ENCODE assay signal across 13 mouse cellular contexts in genomic region chr5:126324847-126325246, GRCm38 (mm10).
DNase-seq lines count a peak whose midpoint lies in the region; ATAC-seq and TF ChIP-seq lines count a peak whose summit lies in the region.
"Had no signal": no experiment of that assay in that cellular context is flagged by ENCODE, and none has a peak within 500 bp of the region (broad histone marks: within the 10 kb centered on the region; RNA-seq: fewer than 3 reads in every experiment).

No protein-coding gene starts in this region.

- no peaks in the 10 kb centered on the region for H3K9me3 ChIP-seq in hindbrain, embryonic 14.5 days (ENCODE audit: control insufficient read depth, low read length)
- no peaks in the 10 kb centered on the region for H3K9me3 ChIP-seq in hindbrain, embryonic 11.5 days (ENCODE audit: control insufficient read depth, low read length)
- no peaks in the 10 kb centered on the region for H3K9me3 ChIP-seq in lung, embryonic 14.5 days (ENCODE audit: low read depth, low read length)
- H3K9me3 ChIP-seq in stomach, postnatal 0 days (ENCODE audit: control insufficient read depth, low read length), result no peaks in the 10 kb centered on the region
- H3K9me3 ChIP-seq: embryonic facial prominence, embryonic 12.5 days had no signal

- peak; percentile 24 for DNase-seq in hindbrain, embryonic 14.5 days (ENCODE audit: low spot score)
- DNase-seq in hindbrain, embryonic 11.5 days (ENCODE audit: low spot score), result no peak
- DNase-seq in lung, embryonic 14.5 days, result no peak
- no peak for DNase-seq in lung, postnatal 10 days
- no peak for DNase-seq in Patski (ENCODE audit: low read depth, low spot score)
- DNase-seq in stomach, postnatal 0 days (ENCODE audit: low spot score), result no peak
- DNase-seq: cerebellum, adult 18-20 months; gastrocnemius, adult 2 months; right cerebral cortex, adult 18-20 months had no signal

- no peak for TF ChIP-seq EP300 in stomach, postnatal 0 days (optimal IDR thresholded peaks at IDR 0.05)

- H3K27me3 ChIP-seq in hindbrain, embryonic 14.5 days (ENCODE audit: control insufficient read depth, insufficient read depth, low read length), result no peaks in the 10 kb centered on the region
- H3K27me3 ChIP-seq in hindbrain, embryonic 11.5 days (ENCODE audit: control insufficient read depth, insufficient read depth, low read length), result no peaks in the 10 kb centered on the region
- H3K27me3 ChIP-seq in lung, embryonic 14.5 days (ENCODE audit: insufficient read depth, low read length), result no peaks in the 10 kb centered on the region
- H3K27me3 ChIP-seq in Patski, result no peaks in the 10 kb centered on the region
- H3K27me3 ChIP-seq in stomach, postnatal 0 days (ENCODE audit: control insufficient read depth, insufficient read depth, low read length), result no peaks in the 10 kb centered on the region
- H3K27me3 ChIP-seq: embryonic facial prominence, embryonic 12.5 days; limb, embryonic 13.5 days had no signal

- CTCF ChIA-PET in Patski (lab: Charles Lee), result no interaction called here

- no peak for ATAC-seq in hindbrain, embryonic 14.5 days (ENCODE audit: low FRiP score)
- no peak for ATAC-seq in hindbrain, embryonic 11.5 days (ENCODE audit: low FRiP score)
- no peak for ATAC-seq in lung, embryonic 14.5 days (ENCODE audit: insufficient read depth)
- no peak for ATAC-seq in Patski
- no peak for ATAC-seq in stomach, postnatal 0 days (ENCODE audit: low FRiP score, low TSS enrichment)
- no peak for ATAC-seq in CD4-positive, CD25-positive, alpha-beta regulatory T cell, adult 4 months
- ATAC-seq: hindbrain, embryonic 16.5 days had no signal

- H3K4me2 ChIP-seq in hindbrain, embryonic 14.5 days (replicated peaks), result no peak overlapping the region
- H3K4me2 ChIP-seq in hindbrain, embryonic 11.5 days (replicated peaks; ENCODE audit: low read depth, low read length), result no peak overlapping the region
- H3K4me2 ChIP-seq in lung, embryonic 14.5 days, result no peak overlapping the region
- H3K4me2 ChIP-seq in stomach, postnatal 0 days (replicated peaks; ENCODE audit: low read depth), result no peak overlapping the region
- H3K4me2 ChIP-seq: embryonic facial prominence, embryonic 12.5 days; limb, embryonic 13.5 days had no signal

- in situ Hi-C loops in Patski (cut with MboI; ENCODE audit: low pct_unique_long_range_greater_than_20kb), result loop anchor here (5.0 kb wide), 1 partner anchor 83 kb away; no protein-coding TSS in a partner anchor

- POLR2A ChIA-PET in Patski (lab: Charles Lee), result interaction anchor here (0.5 kb wide), 1 partner anchor 11 kb away, joined by 6 read pairs; no protein-coding TSS in a partner anchor

- no peak overlapping the region for H3K4me3 ChIP-seq in hindbrain, embryonic 14.5 days (replicated peaks; ENCODE audit: low read length)
- no peak overlapping the region for H3K4me3 ChIP-seq in hindbrain, embryonic 11.5 days (ENCODE audit: low read depth, low read length)
- no peak overlapping the region for H3K4me3 ChIP-seq in lung, embryonic 14.5 days (ENCODE audit: low read depth, low read length)
- H3K4me3 ChIP-seq in stomach, postnatal 0 days (ENCODE audit: low read depth, low read length), result no peak overlapping the region
- H3K4me3 ChIP-seq: embryonic facial prominence, embryonic 12.5 days; gastrocnemius, adult 2 months; limb, embryonic 13.5 days had no signal

- WGBS in hindbrain, embryonic 14.5 days, result 75% methylated on average over 6 of the region's 6 CpGs
- 81% methylated on average over 6 of the region's 6 CpGs for WGBS in hindbrain, embryonic 11.5 days
- WGBS in lung, embryonic 14.5 days, result 67% methylated on average over 6 of the region's 6 CpGs
- WGBS in stomach, postnatal 0 days, result 73% methylated on average over 6 of the region's 6 CpGs

- no peak overlapping the region for H3K27ac ChIP-seq in hindbrain, embryonic 14.5 days
- H3K27ac ChIP-seq in hindbrain, embryonic 11.5 days (ENCODE audit: low read depth, low read length), result no peak overlapping the region
- no peak overlapping the region for H3K27ac ChIP-seq in lung, embryonic 14.5 days (ENCODE audit: low read depth)
- no peak overlapping the region for H3K27ac ChIP-seq in stomach, postnatal 0 days (replicated peaks)
- H3K27ac ChIP-seq: embryonic facial prominence, embryonic 12.5 days; gastrocnemius, adult 2 months; limb, embryonic 13.5 days had no signal

- no peaks in the 10 kb centered on the region for H3K36me3 ChIP-seq in hindbrain, embryonic 14.5 days (replicated peaks; ENCODE audit: control insufficient read depth, insufficient read depth)
- H3K36me3 ChIP-seq in hindbrain, embryonic 11.5 days (ENCODE audit: control insufficient read depth, insufficient read depth, low read length), result no peaks in the 10 kb centered on the region
- H3K36me3 ChIP-seq in lung, embryonic 14.5 days (ENCODE audit: insufficient read depth), result no peaks in the 10 kb centered on the region
- H3K36me3 ChIP-seq in stomach, postnatal 0 days (ENCODE audit: control insufficient read depth, insufficient read depth, low read length), result no peaks in the 10 kb centered on the region
- H3K36me3 ChIP-seq: embryonic facial prominence, embryonic 12.5 days; limb, embryonic 13.5 days had no signal

- TF ChIP-seq CTCF in lung, embryonic 14.5 days (IDR thresholded peaks at IDR 0.05; ENCODE audit: low read depth), result peak; percentile 16; the same call in 1 of the 2 replicates
- TF ChIP-seq CTCF in Patski (IDR thresholded peaks at IDR 0.05), result peak; percentile 40
- peak; percentile 25 for TF ChIP-seq CTCF in stomach, postnatal 0 days (IDR thresholded peaks at IDR 0.05; ENCODE audit: low read depth)

- H3K4me1 ChIP-seq in hindbrain, embryonic 14.5 days (replicated peaks; ENCODE audit: control insufficient read depth, insufficient read depth, low read length), result no peaks in the 10 kb centered on the region
- H3K4me1 ChIP-seq in hindbrain, embryonic 11.5 days (replicated peaks; ENCODE audit: control insufficient read depth, insufficient read depth, low read length), result no peaks in the 10 kb centered on the region
- no peaks in the 10 kb centered on the region for H3K4me1 ChIP-seq in lung, embryonic 14.5 days (ENCODE audit: insufficient read depth)
- H3K4me1 ChIP-seq in stomach, postnatal 0 days (replicated peaks; ENCODE audit: control insufficient read depth, insufficient read depth), result no peaks in the 10 kb centered on the region
- H3K4me1 ChIP-seq: embryonic facial prominence, embryonic 12.5 days; limb, embryonic 13.5 days had no signal

- H3K9ac ChIP-seq in hindbrain, embryonic 14.5 days, result no peak overlapping the region
- no peak overlapping the region for H3K9ac ChIP-seq in hindbrain, embryonic 11.5 days (ENCODE audit: low read depth, low read length)
- no peak overlapping the region for H3K9ac ChIP-seq in lung, embryonic 14.5 days
- no peak overlapping the region for H3K9ac ChIP-seq in stomach, postnatal 0 days (ENCODE audit: low read length)
- H3K9ac ChIP-seq: embryonic facial prominence, embryonic 12.5 days; limb, embryonic 13.5 days had no signal
